Mouse (Mus musculus): ENCODE data around the gene Agbl2.

- TF ChIP-seq CTCF (IDR thresholded peaks at IDR 0.05; ENCODE audit: borderline replicate concordance, insufficient read depth, low read length) (no peak), POLR2A (IDR thresholded peaks at IDR 0.05; ENCODE audit: low read depth, low read length) (no peak)
Measured at GRCm38 (mm10) chr2:90738801-90739200, 43.7 kb upstream of the Agbl2 start.
